In the genomic region with DNA sequence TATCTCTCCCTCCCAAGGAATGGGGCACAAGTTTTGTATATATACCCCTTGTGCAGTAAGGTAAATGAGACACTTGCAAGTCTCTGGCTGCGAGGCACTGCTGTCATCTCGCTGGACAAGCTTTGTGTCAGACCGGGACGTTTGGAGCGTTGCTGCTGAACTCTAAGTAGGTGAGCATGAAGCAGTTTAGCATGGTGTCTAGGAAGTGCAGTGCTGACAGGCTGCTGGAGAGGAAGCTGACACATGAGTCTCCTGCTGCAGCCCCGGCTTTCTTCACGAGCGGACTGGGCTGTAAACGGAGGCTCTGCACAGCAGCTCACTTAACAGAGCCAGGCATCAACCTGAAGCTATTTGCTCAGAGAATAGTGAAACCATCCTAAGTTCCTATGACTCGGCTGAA, we compare ENCODE assay signal across 22 mouse cellular contexts.
"Had no signal": no experiment of that assay in that cellular context is flagged by ENCODE, and none has a peak within 500 bp of the region (broad histone marks: within the 10 kb centered on the region; RNA-seq: fewer than 3 reads in every experiment).

No protein-coding gene starts in this region.

- H3K9ac ChIP-seq: limb, embryonic 13.5 days; liver, embryonic 12.5 days; liver, embryonic 15.5 days; midbrain, embryonic 12.5 days; midbrain, embryonic 15.5 days; neural tube, embryonic 12.5 days; neural tube, embryonic 15.5 days; stomach, embryonic 15.5 days had no signal

- ATAC-seq: liver, embryonic 12.5 days; midbrain, embryonic 15.5 days had no signal

- DNase-seq: kidney, postnatal 25 days; layer of hippocampus, adult 9-11 months; liver; lung, adult 18-20 months; right cerebral cortex, adult 18-20 months; right cerebral cortex, postnatal 14 days; right cerebral cortex, postnatal 4 days; spleen, adult 18-20 months; thymus, adult 18-20 months; thymus, postnatal 36 days had no signal

- H3K27ac ChIP-seq: kidney, postnatal 0 days; layer of hippocampus, adult 2 months; limb, embryonic 10.5 days; limb, embryonic 13.5 days; liver, embryonic 12.5 days; liver, embryonic 15.5 days; macrophage; midbrain, embryonic 12.5 days; midbrain, embryonic 15.5 days; neural tube, embryonic 12.5 days; neural tube, embryonic 15.5 days; stomach, embryonic 15.5 days had no signal

- H3K27me3 ChIP-seq: limb, embryonic 13.5 days; liver, embryonic 12.5 days; liver, embryonic 15.5 days; midbrain, embryonic 12.5 days; midbrain, embryonic 15.5 days; neural tube, embryonic 12.5 days; neural tube, embryonic 15.5 days; stomach, embryonic 15.5 days had no signal

- H3K4me2 ChIP-seq: limb, embryonic 13.5 days; liver, embryonic 12.5 days; liver, embryonic 15.5 days; midbrain, embryonic 12.5 days; midbrain, embryonic 15.5 days; neural tube, embryonic 12.5 days; neural tube, embryonic 15.5 days; stomach, embryonic 15.5 days had no signal

- H3K9me3 ChIP-seq: limb, embryonic 10.5 days; limb, embryonic 13.5 days; liver, embryonic 12.5 days; liver, embryonic 15.5 days; midbrain, embryonic 12.5 days; midbrain, embryonic 15.5 days; neural tube, embryonic 12.5 days; neural tube, embryonic 15.5 days; stomach, embryonic 15.5 days had no signal

- H3K4me1 ChIP-seq: liver, embryonic 15.5 days had no signal

- H3K36me3 ChIP-seq: midbrain, embryonic 15.5 days had no signal

- H3K4me3 ChIP-seq: layer of hippocampus, adult 2 months; limb, embryonic 10.5 days; limb, embryonic 13.5 days; liver, embryonic 12.5 days; liver, embryonic 15.5 days; midbrain, embryonic 12.5 days; midbrain, embryonic 15.5 days; neural tube, embryonic 12.5 days; neural tube, embryonic 15.5 days; stomach, embryonic 15.5 days had no signal
